Mouse (Mus musculus): Measurements from ENCODE around the gene Saal1. TPM values are rescaled to one million over a fixed set of nuclear protein-coding genes. Genes with fewer than 3 reads are reported as not detected.
"Not testable (repeated sequence)": the region's sequence is repeated elsewhere in the genome, so short reads cannot be mapped to it uniquely, and the experiment has no call there.

Gene Saal1
- total RNA-seq, 2 experiments from 2014 or later = 7.9 to 9.4 TPM

DNA sequence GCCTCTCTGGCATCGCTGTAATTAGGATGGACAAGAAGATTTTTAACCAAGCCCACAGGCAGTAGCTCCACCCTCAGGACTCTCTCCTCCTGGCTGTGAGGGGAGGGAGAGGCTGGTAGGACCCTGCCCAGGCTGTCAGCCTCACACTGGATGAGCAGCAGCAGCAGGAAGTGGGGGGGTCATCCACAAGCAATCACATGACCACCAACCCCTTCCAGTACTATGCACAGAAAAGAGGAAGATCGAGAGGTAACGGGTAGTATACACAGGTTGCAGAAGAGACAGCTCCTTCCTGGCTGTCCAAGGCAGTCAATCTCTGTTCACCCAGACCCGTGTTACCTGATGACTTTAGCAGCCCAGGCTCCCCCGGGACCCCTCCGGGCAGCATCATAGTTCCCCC, 1.8 kb upstream of the Saal1 start:
- no peak for DNase-seq (ENCODE audit: low spot score in 2 of 2)
- intact Hi-C loops (cut with DNase I) = loop anchor here (5.0 kb wide), 1 partner anchor 75 kb away; the partner anchor contains the start of gene Sergef

DNA sequence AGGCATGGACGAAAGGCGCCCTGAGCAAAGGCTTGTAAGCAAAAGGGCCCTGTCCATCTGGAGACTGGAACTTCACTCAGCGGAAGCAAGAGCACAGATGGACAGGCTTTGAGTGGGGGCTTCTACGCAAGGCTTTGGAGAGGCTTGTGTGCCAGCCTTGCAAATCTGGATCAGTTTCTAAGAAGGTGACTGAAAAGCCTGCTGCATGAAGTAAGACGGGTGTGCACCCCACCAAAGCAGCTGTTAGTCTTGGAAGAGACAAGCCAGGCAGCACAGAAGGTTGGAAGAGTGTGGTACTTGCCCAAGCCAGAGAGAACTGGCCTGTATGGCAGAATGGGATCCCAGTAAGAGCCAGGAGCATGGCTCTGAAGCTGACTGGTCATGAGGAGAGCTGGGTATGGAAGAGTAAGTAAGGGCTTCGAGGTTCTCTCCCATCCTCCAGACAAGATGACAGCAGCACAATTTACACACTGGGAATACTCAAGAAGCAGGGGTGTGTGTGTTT, 9.9 kb downstream of the Saal1 start:
- intact Hi-C loops (cut with DNase I) = no loop called here
- no peak for DNase-seq (ENCODE audit: low spot score in 2 of 2)

- no peak for DNase-seq (ENCODE audit: low spot score in 2 of 2)
- intact Hi-C loops (cut with DNase I) = no loop called here
Observed at GRCm38 (mm10) chr7:46696754-46697153, 13.7 kb downstream of the Saal1 start.

DNA sequence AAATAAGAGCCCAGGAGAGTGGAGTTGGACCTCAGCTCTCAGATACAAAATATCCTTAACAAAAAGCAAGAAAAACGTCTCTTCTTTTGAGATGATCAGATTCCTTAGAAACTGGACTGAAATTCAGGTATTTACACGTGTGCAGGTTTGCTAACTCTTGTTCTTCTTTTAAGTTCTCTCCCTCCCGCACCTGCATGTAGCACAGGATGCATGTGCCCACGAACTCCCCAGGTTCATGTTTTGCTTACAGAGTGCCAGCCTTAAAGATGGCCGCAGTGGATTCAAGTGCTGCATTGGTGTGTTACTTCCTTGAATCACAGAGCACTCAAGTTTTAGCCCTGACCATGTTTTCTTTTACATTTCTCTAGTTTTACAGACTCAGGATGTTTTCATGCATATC, 23.7 kb downstream of the Saal1 start:
- DNase-seq (ENCODE audit: low spot score in 2 of 2) = no peak
- intact Hi-C loops (cut with DNase I) = no loop called here

- no peak for DNase-seq (ENCODE audit: low spot score in 2 of 2)
- intact Hi-C loops (cut with DNase I) = no loop called here
Observed at GRCm38 (mm10) chr7:46680732-46681131, 29.7 kb downstream of the Saal1 start.

DNA sequence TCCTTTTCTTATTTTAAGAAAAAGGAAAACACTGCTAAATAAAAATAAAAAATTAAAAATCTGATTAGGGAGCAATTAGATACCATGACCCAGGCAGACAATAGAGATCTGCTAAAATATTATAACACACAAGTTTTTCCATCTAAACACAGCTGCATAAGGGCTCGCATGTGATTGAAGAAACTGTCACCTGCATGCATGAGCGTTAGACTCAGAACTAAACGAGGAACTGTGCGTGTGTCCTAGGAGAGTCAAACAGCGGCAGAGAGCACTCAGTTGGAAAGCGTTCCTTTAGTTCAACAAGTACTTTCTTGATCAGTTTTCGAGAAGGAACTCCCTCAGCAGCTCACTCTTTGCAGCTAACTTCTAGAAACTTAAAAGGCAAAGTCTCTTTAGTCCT, 31.4 kb downstream of the Saal1 start:
- intact Hi-C loops (cut with DNase I); DNase-seq (ENCODE audit: low spot score in 2 of 2): not testable (repeated sequence)

DNA sequence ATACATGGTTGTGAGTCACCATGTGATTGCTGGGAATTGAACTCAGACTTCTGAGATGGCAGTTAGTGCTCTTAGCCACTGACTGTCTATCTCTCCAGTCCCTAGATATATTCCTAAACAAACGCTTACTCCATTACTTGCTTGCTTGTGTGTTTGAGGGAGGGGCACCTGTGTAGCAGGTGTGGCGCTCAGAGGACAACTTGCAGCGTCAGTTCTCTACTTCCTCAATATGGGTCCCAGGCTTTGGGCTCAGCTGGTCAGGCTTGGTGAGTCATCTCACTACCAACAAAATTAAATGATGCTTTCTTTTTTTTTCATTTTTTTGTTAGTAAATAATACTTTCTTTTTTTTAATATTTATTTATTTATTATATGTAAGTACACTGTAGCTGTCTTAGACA, 32.1 kb downstream of the Saal1 start:
- DNase-seq (ENCODE audit: low spot score in 2 of 2) = no peak
- intact Hi-C loops (cut with DNase I) = no loop called here

DNA sequence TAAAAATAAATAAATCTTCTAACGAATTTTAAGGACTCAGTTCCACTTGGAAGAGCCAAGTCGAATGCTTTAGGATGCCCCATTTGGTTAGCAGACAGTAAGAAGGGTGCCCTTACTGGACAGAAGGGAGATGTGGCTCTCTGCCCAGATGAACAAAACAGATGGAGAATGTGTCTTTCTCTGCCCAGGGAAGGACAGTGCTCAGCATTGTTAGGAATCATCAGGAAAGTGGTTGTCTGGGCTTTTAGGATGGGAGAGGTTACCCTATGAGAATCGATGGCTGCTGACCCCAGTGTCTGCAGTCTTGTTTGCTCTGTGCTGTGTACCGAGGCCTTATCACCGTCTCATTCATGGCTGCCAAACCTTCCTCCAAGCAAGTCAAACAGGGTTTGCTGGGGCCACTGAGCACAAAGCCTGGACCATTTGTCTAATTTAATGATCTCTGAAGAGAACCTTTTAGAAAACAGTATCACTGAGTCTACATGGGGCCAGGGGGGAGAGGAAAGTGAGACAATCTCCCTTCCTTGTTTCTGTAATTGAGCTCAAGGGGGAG, 33.6 kb downstream of the Saal1 start:
- intact Hi-C loops (cut with DNase I) = no loop called here
- no peak for DNase-seq (ENCODE audit: low spot score in 2 of 2)

DNA sequence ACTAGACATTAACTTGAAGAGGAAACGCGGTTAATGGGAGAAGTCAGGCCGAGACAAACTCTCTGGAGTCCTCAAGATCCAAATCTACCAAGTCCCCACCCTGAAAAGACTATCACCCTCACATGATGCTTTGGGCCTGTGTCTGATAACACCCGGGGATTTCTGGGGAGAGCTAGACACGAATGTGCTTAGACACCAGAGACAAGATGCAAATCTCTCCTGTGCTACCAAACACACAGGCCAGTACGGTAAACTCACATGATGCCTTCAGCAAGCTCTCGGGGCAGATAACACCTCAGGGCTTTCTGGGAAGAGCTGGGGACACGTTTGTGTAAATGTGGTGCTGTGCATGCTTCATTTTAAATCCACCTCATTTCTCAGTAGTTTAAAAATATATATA, 34.6 kb downstream of the Saal1 start:
- no peak for DNase-seq (ENCODE audit: low spot score in 2 of 2)
- intact Hi-C loops (cut with DNase I) = no loop called here

DNA sequence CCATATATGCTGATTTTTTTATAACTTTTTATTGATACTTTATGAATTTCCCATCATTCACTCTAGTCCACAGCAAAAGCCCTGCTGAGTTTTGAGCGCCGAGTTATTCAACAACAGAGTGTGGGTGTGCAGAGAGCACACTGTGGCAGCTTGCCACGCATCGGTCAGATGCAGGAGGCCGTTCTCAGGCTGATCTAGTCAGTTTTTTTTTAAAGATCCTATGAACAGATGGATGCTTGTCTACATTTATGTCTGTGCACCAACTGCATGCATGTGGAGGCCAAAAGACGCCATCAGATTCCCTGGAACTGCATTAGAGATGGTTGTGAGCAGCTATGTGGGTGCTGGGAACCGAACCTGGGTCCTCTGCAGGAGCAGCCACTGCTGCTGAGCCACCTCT, 35.4 kb downstream of the Saal1 start:
- intact Hi-C loops (cut with DNase I) = no loop called here
- DNase-seq (ENCODE audit: low spot score in 2 of 2) = no peak

- no peak for DNase-seq (ENCODE audit: low spot score in 2 of 2)
Observed at GRCm38 (mm10) chr7:46672160-46672672, 38.3 kb downstream of the Saal1 start, which contains the start of gene Tph1. Gene Tph1, minus strand, starts transcription at chr7:46672537.

GRCm38 (mm10) chr7:46667256-46667655, 43.2 kb downstream of the Saal1 start:
- intact Hi-C loops (cut with DNase I) = no loop called here
- no peak for DNase-seq (ENCODE audit: low spot score in 2 of 2)

More at GRCm38 (mm10) chr7:46672160-46672672, 38.3 kb downstream of the Saal1 start, which contains the start of gene Tph1:
- intact Hi-C loops (cut with DNase I) = no loop called here

DNA sequence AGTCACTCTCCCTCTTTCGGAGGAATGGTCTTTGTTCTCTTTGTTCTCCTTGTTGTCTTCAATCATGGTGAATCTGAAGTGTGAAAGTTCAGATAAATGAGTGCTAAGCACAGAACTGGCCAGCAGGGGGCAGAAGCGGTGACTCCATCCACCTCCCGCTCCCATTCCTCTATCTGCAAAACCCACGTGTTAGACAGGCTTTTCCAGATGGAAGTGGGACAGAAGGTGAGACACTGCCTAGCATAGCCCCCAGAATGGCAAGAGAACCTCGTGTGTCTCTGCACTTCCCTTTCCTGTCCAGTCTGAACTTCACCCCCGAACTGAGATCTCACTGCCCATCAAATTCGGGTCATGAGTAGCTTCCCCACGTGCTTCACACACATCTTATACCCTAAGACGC, 45.2 kb downstream of the Saal1 start:
- intact Hi-C loops (cut with DNase I) = no loop called here
- no peak for DNase-seq (ENCODE audit: low spot score in 2 of 2)

DNA sequence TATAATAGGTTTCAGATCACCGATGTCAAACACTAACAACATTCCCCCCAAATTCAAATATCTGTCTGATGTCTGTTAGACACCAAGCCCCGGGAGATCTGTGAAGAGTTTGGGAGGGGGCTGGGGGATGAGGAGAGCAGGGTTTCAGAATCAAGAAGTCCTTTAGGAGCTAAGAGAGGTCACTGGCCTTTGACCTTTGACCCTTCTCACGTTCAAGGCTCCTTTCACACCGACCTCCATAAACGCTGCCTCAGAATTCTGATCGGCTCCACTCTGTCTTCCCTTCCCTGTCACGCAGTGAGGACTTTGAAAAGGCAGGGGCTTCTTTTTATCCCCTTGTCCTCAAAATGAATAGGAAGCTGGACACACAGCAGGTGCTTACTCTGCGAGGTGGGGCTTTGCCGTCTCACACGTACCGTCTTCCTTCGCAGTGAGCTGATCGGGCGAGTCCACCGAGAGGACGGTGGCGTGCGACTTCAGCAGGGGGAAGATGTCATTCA, 48.8 kb downstream of the Saal1 start:
- DNase-seq (ENCODE audit: low spot score in 2 of 2) = no peak
- intact Hi-C loops (cut with DNase I) = no loop called here

DNA sequence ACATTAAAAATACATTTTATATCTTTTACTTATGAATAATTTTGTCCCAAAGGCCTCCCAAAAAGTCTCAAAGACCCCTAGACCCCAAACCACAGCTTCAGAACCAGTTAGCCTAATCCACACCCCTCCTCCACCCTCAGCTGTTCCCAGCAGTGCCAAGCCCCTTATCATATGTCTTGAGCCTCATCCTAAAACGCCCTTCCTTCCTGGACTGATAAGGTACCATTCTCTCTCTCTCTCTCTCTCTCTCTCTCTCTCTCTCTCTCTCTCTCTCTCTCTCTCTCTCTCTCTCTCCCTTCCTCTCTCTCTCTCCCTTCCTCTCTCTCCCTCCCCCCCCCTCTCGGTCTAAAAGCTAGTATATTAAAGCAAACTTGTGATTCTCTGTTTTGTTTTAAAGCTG, 58.2 kb downstream of the Saal1 start:
- intact Hi-C loops (cut with DNase I) = no loop called here
- no peak for DNase-seq (ENCODE audit: low spot score in 2 of 2)

- DNase-seq (ENCODE audit: low spot score in 2 of 2); intact Hi-C loops (cut with DNase I): not testable (repeated sequence)
Observed at GRCm38 (mm10) chr7:46650231-46650630, 60.2 kb downstream of the Saal1 start.

DNA sequence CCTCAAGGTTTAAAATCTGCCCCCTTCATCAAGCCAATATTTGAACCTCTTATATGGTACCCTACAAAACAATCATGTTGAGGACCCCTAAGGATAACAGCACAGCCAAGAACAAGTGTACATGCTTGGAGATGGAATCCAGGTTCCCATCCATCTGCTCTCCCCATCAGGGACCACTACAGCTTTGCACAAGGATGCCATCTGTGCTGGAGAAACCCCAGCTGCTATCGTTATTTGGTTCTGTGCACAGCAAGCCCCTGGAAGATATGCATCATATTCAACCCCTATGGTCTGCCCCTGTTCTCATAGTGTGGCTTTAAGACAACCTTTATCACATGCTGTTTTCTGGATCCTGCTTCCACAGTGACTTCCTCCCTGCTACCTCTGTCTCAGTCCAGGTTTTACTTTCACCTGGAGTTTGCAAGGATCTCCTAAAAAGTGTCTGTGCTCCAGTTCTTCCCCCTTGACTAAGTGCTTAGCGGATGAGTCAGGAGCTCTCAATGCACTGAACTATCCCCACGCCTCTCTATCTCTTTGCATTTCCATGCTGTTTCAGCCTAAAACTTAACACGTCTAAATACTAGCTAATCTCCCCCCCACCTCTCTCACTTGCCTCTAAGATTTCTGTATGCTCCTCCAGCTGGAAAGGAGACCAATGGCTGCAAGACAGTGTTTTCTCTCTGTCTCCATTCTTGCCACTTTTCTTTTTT, 61.9 kb downstream of the Saal1 start:
- intact Hi-C loops (cut with DNase I) = no loop called here
- DNase-seq (ENCODE audit: low spot score in 2 of 2) = no peak

GRCm38 (mm10) chr7:46643172-46643571, 67.3 kb downstream of the Saal1 start:
- intact Hi-C loops (cut with DNase I) = no loop called here
- DNase-seq (ENCODE audit: low spot score in 2 of 2) = peak in 1 of 2 experiments; percentile 36

DNA sequence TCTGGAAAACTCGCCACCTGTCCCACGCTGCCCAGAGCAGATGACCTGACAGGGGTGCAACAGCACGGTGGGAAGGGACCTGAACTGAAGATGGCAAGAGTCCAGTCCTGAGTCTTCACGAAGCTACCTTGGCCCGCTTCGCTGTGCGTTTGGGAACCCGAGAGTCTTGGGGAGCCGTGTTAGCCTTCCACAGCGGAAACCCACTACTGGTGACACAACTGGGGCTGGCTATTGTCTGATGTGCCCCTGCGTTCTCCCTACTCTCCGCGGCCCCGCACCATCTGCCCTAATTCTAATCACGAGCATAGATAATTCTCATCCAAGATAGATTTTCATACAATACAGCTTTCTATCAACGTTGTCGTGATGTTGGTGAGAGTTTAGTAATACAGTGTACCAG, 70.4 kb downstream of the Saal1 start:
- intact Hi-C loops (cut with DNase I) = no loop called here
- no peak for DNase-seq (ENCODE audit: low spot score in 2 of 2)

- peak; percentile 88 to 92 for DNase-seq (ENCODE audit: low spot score in 2 of 2)
- intact Hi-C loops (cut with DNase I) = loop anchor here (5.0 kb wide), 1 partner anchor 73 kb away; the partner anchor contains the start of gene Saal1
Observed at GRCm38 (mm10) chr7:46639692-46640031, 70.8 kb downstream of the Saal1 start, which contains the start of gene Sergef. Gene Sergef, minus strand, starts transcription at chr7:46639807.
